Mouse (Mus musculus) gastrocnemius, adult 2 months (tissue): ENCODE measurements around the gene Cdkn2a. TPM values are rescaled to one million over a fixed set of nuclear protein-coding genes. Genes with fewer than 3 reads are reported as not detected.

ENCODE experiments used
- DNase-seq: peaks from one replicate; pipeline ENCODE4 v3.0.0; 2022
- H3K27ac ChIP-seq: fragments of 200-600 bp; 2 replicates; pipeline ENCODE4 v1.8.1; 2022; ENCODE audit warnings: mild to moderate bottlenecking
- H3K4me3 ChIP-seq: fragments of 200-600 bp; 2 replicates; pipeline ENCODE4 v1.8.1; 2022; ENCODE audit warnings: mild to moderate bottlenecking, moderate library complexity
- CTCF ChIP-seq: fragments of 200-600 bp; IDR thresholded peaks from 2 replicates; pipeline ENCODE4 v1.8.1; 2022; ENCODE audit warnings: antibody characterized with exemption, mild to moderate bottlenecking, moderate library complexity
- intact Hi-C: fragments of 180-260 bp; cut with DNase I; formaldehyde crosslinking; loops from one replicate; pipeline ENCODE4 v1.15.1; 2025
- long read RNA-seq, 2 experiments: library from polyadenylated mRNA; stranded (forward); transcript quantifications; one replicate each; pipeline ENCODE4 v2.0.0; 2021
- total RNA-seq, 2 experiments: library from RNA; stranded (reverse); gene quantifications; 2 replicates each; pipeline ENCODE4 v1.2.3; 2021

The Cdkn2a gene
- total RNA-seq = not detected
- long read RNA-seq, experiment 1 = 0 reads
- long read RNA-seq, experiment 2 = 0 reads

DNA sequence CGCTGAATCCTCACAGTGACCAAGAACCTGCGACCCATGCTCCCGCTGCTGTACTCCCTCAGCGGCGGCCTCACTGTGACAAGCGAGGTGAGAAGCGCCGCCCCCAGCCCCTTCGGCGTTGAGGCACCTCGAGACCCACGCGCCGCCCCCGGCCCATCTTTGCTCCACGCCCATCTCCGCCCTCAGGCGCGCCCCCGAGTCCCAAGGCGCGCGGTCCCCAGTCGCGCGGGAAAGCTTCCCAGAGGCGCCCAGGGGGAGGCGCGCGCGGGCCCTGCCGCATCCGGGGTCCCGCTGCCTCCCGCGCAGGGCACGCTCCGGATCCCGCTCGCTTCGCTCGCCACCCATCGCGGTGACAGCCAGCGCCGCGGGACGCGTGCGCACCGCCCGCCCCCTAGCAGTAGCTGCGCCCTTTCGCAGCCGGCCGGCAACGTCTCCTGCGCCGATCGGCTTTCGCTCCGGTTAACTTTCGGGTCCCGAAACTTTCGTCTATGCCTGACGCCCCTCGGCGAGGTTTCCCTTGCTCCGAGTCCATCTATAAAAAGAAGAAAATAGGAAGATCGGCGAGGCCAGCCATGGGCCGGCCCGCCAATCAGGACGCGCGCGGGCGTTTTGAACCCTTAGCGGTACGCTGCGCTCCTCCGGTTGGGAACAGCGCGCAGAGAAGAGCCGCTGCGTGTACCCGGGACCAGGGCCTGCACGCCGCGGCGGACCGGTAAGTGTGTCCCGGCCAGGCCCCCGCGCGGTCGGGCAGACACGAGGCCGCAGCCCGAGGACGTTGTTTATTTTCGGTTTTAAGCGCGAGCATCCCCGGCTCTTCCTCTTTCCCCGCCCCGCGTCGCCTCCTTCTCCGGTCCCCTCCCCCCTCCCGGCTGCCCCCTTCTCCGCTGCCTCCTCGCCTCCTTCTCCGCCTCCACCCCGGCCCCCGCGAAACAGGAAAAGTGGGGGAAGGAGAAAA, at the start of gene Cdkn2a:
Cdkn2a (minus strand) TSS at position 168 of the 955 bp plus-strand sequence.
- intact Hi-C loops = no loop called here
- H3K27ac ChIP-seq = peak within 1 kb of the TSS; percentile 67; the same call in 1 of the 2 replicates
- DNase-seq = peak; percentile 76
- TF ChIP-seq CTCF = peak; percentile 61
- peak within 1 kb of the TSS; percentile 93 for H3K4me3 ChIP-seq

DNA sequence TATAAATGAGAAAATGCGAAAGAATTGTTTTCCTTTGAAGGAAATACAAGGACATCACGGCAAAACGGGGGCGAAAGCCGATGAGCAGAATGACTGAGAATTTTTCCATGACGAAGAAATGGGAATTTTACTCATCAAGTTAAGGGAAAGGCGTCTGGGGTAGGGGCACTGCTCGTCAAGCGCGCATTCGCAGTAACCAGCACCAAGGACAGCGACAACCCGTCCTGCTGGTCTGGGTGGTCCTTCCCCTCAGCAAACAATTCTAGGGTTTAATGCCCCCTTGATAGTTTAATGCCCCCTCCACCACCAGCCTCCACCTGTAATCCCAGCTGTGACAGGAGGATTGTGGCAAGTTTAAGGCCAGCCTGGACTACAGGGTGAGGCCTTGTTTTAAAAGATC, 19.0 kb upstream of the Cdkn2a start:
- no peak for TF ChIP-seq CTCF
- intact Hi-C loops = no loop called here
- Histone ChIP-seq H3K4me3 (no peak overlapping the region), H3K27ac (no peak overlapping the region)
- no peak for DNase-seq

DNA sequence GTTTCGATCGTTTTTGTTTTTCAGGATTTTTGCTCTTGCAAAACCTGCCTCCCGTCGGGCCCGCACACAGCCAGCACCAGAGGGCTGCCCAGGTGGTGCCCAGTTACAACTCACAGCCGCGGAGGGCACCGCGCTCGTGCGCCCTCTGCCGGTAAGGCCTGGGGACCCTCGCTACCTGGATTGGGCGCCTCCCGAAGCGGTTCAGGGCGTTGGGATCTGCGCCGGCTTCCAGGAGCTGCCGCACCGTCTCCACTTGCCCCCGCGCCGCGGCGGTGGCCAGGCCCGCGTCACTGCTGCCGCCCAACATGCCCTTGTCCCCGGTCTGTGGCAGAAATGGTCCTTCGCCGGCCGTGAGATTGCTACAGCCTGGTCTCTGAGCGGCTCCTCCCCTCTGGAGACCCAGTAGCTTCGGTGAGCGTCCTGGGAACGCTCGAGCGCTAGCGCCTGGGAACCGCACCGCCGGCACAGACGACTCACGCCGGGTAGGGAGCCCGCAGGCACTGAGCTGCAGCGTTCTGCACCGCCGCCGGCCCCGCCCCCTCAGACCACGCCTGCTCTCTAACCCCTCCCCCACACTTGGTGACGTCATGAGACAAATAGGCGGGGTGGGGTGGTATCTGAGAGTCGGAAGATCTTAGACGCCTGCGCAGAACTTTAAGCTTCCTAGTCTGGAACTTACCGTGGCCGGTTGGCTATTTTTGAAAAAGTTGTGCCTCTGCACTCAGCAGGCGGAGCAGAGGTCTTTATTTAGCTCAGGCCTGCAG, 16.2 kb upstream of the Cdkn2a start, which contains the start of gene Cdkn2b:
Cdkn2b (minus strand) TSS at position 549 of the 764 bp plus-strand sequence.
- intact Hi-C loops = no loop called here
- Histone ChIP-seq H3K27ac (peak within 1 kb of the TSS; percentile 91), H3K4me3 (peak within 1 kb of the TSS; percentile 97)
- TF ChIP-seq CTCF = peak; percentile 94
- peak; percentile 95 for DNase-seq

DNA sequence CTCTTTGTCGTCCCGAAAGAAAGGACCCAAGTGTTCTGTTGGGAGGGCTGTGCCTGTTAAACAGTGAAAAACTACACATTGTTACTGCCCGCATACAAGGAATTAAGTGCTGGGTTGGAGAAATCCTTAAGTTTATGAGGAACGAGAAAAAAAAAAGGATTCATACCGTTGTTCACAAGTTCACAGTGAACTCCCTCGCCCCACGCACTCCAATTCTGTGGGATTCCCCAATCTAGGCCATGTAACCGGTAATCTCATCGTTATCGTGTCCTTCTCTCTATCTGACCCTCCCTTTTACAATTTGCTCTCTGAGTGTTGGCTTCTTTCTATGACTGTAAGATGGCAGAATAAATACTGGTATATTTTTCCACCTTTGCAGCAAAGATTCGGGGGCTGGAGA, 15.5 kb upstream of the Cdkn2a start:
- intact Hi-C loops = no loop called here
- no peak for DNase-seq
- no peak for TF ChIP-seq CTCF
- Histone ChIP-seq H3K27ac (peak overlapping the region; percentile 91), H3K4me3 (peak overlapping the region; percentile 97)

DNA sequence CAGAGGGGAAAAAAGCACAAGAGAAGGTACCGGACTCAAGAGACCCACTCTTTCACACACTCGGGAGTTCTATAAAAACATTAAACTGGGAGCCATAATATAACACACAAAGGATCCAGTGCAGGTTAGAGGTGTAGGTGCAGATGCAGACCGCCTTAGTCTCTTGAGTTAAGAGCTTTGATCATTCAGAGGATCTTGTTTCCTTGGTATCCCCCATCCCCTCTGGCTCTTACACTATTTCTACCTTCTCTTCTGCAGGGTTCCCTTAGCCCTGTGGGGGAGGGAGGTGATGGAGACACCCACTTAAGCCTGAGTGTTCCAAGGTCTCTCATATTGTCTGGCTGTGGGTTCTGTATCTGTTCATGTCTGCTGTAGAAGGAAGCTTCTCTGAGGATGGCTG, 13.5 kb upstream of the Cdkn2a start:
- no peak for DNase-seq
- H3K27ac ChIP-seq = no peak overlapping the region
- intact Hi-C loops = no loop called here
- TF ChIP-seq CTCF = no peak
- no peak overlapping the region for H3K4me3 ChIP-seq

DNA sequence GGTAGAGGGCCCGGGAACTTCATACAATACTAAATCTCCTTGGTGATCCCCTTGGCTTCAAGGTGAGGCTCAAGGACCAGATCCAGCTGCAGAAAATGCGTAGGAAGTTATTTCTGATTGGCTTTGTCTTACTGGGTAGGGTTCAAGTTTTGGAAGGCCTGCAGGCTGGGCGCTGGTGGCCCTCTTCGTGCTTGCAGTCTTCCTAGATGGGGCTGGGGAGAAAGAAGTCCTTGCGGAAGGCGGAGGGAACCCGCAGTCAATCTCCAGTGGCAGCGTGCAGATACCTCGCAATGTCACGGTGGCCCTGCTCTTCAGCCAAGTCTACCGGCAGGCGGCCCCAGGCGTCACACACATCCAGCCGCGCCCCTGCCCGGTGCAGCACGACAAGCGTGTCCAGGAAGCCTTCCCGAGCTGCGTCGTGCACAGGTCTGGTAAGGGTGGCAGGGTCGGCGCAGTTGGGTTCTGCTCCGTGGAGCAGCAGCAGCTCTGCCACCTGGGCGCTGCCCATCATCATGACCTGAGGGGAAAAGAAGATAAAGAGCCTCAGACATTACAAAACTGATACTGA, 12.4 kb upstream of the Cdkn2a start:
- TF ChIP-seq CTCF = no peak
- H3K4me3 ChIP-seq = no peak overlapping the region
- no peak overlapping the region for H3K27ac ChIP-seq
- intact Hi-C loops = no loop called here
- no peak for DNase-seq

DNA sequence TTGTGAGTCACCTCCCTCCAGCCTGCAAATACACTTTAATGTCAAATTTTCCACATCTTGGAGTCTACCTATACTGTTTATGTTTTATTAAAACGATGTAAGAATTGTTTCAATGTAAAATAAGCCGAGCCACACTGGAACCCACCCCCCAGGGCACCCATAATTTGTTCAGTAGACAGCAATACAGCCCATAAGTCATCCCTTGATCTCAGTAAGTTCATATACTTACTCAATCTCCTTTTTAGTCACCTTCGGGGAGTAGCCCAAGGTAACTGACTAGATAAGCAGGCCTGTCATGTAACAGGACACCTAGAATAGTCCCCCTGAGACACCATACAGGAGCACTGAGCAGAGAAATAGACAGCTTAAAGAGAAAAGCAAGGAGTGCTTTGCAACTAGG, 11.2 kb upstream of the Cdkn2a start:
- Histone ChIP-seq H3K27ac (no peak overlapping the region), H3K4me3 (no peak overlapping the region)
- intact Hi-C loops = no loop called here
- no peak for DNase-seq
- no peak for TF ChIP-seq CTCF

DNA sequence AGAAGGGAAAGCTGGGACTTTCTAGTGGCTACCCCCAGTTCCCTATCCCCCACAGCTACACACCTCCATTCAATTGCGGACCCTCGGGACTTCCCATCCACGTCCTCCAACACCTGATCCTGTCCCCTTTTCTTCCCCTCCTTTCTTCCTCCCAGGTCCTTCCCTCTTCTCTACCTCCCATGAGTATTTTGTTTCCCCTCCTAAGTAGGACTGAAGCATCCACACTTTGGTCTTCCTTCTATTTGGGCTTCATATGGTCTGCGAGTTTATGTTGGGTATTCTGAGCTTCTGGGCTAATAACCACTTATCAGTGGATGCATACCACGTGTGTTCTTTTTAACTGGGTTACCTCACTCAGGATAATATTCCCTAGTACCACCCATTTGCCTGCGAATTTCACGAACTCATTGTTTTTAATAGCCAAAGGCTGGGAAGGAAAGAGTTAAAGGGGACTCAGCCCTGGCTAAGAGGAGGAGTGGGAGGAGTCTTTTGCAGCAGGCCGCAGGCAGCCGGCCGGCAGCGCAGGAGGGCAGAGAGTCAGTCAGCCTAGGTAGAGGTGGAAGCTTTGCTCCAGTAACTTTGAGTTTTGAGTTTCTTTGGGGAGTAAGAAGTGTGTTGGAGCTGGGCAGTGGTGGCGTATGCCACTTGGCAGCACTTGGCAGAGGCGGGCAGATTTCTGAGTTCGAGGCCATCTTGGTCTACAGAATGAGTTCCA, 9.0 kb upstream of the Cdkn2a start:
- DNase-seq = no peak
- H3K27ac ChIP-seq = no peak overlapping the region
- intact Hi-C loops = no loop called here
- TF ChIP-seq CTCF = no peak
- H3K4me3 ChIP-seq = no peak overlapping the region

DNA sequence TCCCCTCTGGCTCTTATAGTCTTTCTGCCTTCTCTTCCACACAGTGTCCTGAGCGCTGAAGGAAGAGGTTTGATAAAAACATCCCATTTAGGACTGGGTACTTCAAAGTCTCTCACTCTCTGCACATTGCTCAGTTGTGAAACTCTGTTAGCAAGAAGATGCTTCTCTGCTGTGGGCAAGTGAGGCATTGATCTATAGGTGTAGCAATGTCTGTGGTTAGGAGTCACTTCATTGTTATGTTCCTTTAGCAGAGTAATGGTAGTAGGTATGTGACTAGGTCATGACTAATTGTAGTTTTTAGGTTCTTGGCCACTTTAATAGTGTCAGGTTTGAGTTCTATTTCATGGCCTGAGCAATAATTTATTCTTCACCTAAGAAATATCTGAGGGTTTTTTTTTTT, 7.7 kb upstream of the Cdkn2a start:
- TF ChIP-seq CTCF = no peak
- intact Hi-C loops = no loop called here
- Histone ChIP-seq H3K27ac (no peak overlapping the region), H3K4me3 (no peak overlapping the region)
- DNase-seq = no peak

DNA sequence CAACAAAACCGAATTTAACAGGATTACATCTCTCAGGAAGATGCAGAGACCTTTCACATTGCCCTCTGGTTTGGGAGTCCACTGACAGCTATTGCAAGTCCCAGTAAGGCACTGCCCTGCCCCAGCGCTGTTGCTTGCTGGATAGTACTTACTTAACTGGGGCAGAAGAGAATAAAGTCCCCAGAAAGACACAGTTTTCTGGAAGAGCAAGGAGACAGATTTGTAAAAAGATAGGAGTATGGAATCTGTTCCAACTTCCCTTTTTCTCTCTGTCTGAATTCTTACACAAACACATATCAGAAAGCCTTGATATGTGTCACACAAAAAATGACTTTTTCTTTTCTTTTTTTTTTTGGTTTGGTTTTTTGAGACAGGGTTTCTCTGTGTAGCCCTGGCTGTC, 5.3 kb upstream of the Cdkn2a start:
- TF ChIP-seq CTCF = no peak
- intact Hi-C loops = no loop called here
- no peak for DNase-seq
- Histone ChIP-seq H3K27ac (no peak overlapping the region), H3K4me3 (no peak overlapping the region)

DNA sequence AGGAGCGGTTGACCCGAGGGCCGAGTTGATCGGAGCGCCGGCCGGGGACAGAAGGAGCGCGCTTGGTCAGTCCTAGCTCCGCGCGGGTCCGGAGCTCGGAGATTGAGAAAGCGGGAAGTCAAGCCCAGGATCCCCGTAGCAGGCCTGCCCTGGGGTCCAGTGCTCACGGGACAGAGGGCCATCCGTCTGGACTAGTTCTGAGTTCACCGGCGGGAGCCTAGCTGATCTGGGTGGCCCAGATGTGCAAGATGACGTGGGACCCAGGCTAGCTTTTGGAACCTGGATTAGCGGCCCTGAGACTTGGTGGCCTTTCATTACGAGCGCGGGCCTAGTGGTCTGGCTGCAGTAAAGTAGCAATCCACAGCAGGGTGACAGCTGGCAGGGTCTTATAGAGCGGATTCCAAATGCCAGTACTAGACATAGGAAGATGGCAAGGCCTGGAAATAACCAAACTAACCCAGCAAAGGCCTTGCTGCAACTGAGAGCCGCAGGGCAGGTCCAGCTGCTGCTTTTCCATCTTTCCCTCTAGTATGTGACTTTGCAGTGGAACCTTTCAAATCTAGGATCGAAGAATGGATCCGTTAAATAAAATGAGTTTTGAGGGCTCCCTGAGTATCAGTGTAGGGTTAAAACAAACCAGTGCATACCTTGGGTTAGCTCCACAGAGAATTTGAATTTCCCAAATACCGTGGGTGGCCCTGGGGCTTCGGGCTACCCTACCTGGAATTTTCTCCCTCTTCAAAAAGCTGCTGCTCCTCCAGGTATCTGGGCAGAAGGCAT, 1.2 kb upstream of the Cdkn2a start:
- DNase-seq = no peak
- no peak overlapping the region for H3K27ac ChIP-seq
- intact Hi-C loops = no loop called here
- TF ChIP-seq CTCF = no peak
- H3K4me3 ChIP-seq = peak overlapping the region; percentile 93

DNA sequence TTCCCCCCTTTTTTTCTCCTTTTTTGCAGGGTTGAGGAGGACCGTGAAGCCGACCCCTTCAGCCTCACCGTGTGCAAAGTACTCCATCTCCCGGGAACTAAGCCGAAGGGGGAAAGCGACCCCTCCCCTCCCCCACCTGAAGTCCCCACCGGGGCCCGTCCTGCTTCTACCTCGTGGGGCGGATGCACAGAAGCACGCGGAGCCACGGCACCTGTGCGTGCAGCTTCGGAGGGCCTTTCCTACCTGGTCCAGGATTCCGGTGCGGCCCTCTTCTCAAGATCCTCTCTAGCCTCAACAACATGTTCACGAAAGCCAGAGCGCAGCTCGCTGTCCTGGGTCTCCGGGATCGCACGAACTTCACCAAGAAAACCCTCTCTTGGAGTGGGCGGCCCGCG, 365 bp downstream of the Cdkn2a start:
- intact Hi-C loops = no loop called here
- DNase-seq = no peak
- TF ChIP-seq CTCF = no peak

More for the DNA sequence above, 365 bp downstream of the Cdkn2a start:
- Histone ChIP-seq H3K4me3 (peak overlapping the region; percentile 93), H3K27ac (no peak overlapping the region)
